ENCODE assay signal across 8 mouse cellular contexts in the genomic region with DNA sequence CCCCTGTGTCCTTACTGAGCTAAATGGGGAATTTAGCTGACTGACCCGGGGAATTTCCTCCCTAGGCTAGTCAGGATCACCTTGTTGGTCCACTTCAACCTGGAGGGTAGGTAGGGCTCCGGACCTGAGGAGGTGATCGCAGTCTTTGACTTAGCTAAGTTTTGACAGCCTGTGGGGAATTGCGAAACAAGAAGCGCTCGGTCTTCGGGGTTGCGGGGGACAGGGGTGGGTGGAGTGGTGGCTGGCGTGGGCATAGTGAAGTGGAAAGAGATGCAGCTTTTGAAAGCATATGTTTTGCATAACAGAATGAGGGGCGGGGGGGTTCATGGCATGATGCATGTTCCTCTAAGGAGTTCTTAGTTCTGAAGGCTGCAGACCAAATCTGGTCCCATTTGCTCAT. TPM values are rescaled to one million over a fixed set of nuclear protein-coding genes. Genes with fewer than 3 reads are reported as not detected.
DNase-seq lines count a peak whose midpoint lies in the region; ATAC-seq and TF ChIP-seq lines count a peak whose summit lies in the region.

No protein-coding gene starts in this region.

- H3K4me2 ChIP-seq in kidney, embryonic 14.5 days (replicated peaks; ENCODE audit: low read depth, low read length): peak overlapping the region; percentile 93
- H3K4me2 ChIP-seq in heart, embryonic 12.5 days: peak overlapping the region; percentile 94
- peak overlapping the region; percentile 69 for H3K4me2 ChIP-seq in midbrain, embryonic 15.5 days

- peaks cover 2% of the 10 kb centered on the region; the same call in 1 of the 2 replicates for H3K79me2 ChIP-seq in liver, adult 2 months (ENCODE audit: control insufficient read depth, insufficient read depth, low read length)

- 4% methylated on average over 10 of the region's 10 CpGs for WGBS in kidney, embryonic 14.5 days
- WGBS in heart, embryonic 12.5 days: 2% methylated on average over 10 of the region's 10 CpGs
- 1% methylated on average over 10 of the region's 10 CpGs for WGBS in liver, adult 2 months
- WGBS in midbrain, embryonic 15.5 days: 3% methylated on average over 10 of the region's 10 CpGs

- peak overlapping the region; percentile 77 for H3K9ac ChIP-seq in kidney, embryonic 14.5 days (ENCODE audit: low read depth, low read length)
- H3K9ac ChIP-seq in heart, embryonic 12.5 days: peak overlapping the region; percentile 74
- peak overlapping the region; percentile 83 for H3K9ac ChIP-seq in liver, adult 2 months (ENCODE audit: low read depth, low read length)
- peak overlapping the region; percentile 65 for H3K9ac ChIP-seq in midbrain, embryonic 15.5 days

- TF ChIP-seq CTCF in bone marrow macrophage, adult 2 months (IDR thresholded peaks at IDR 0.05; ENCODE audit: low read depth, low read length): no peak
- no peak for TF ChIP-seq CTCF in liver, adult 2 months (IDR thresholded peaks at IDR 0.05; ENCODE audit: low read depth, low read length)

- no peak overlapping the region for H3K27ac ChIP-seq in kidney, embryonic 14.5 days (ENCODE audit: low read depth, low read length)
- peak overlapping the region; percentile 86 for H3K27ac ChIP-seq in bone marrow macrophage, adult 2 months (ENCODE audit: insufficient read depth, low read depth, low read length)
- H3K27ac ChIP-seq in heart, embryonic 12.5 days (ENCODE audit: poor library complexity, severe bottlenecking): peak overlapping the region; percentile 85
- H3K27ac ChIP-seq in liver, adult 2 months (replicated peaks; ENCODE audit: insufficient read depth, low read depth, low read length): peak overlapping the region; percentile 84
- H3K27ac ChIP-seq in midbrain, embryonic 15.5 days: 0 out of 2 replicates have a peak overlapping the region, but pooled peaks have one; percentile 84

- no peak for TF ChIP-seq POLR2A in bone marrow macrophage, adult 2 months (IDR thresholded peaks at IDR 0.05; ENCODE audit: borderline replicate concordance, low read depth, low read length)
- TF ChIP-seq POLR2A in liver, adult 2 months (IDR thresholded peaks at IDR 0.05; ENCODE audit: extremely low read depth, insufficient read depth, low read length): no peak

- H3K27me3 ChIP-seq in kidney, embryonic 14.5 days (ENCODE audit: control insufficient read depth, insufficient read depth, low read length): no peaks in the 10 kb centered on the region
- no peaks in the 10 kb centered on the region for H3K27me3 ChIP-seq in heart, embryonic 12.5 days (replicated peaks)
- no peaks in the 10 kb centered on the region for H3K27me3 ChIP-seq in liver, adult 2 months (ENCODE audit: control insufficient read depth, insufficient read depth, low read length)
- no peaks in the 10 kb centered on the region for H3K27me3 ChIP-seq in midbrain, embryonic 15.5 days (replicated peaks)

- peaks cover 19% of the 10 kb centered on the region; the same call in 1 of the 2 replicates for H3K36me3 ChIP-seq in kidney, embryonic 14.5 days (ENCODE audit: control insufficient read depth, insufficient read depth, low read length)
- peaks cover 35% of the 10 kb centered on the region for H3K36me3 ChIP-seq in heart, embryonic 12.5 days
- H3K36me3 ChIP-seq in liver, adult 2 months (ENCODE audit: control insufficient read depth, insufficient read depth, low read length): peaks cover 17% of the 10 kb centered on the region
- H3K36me3 ChIP-seq in midbrain, embryonic 15.5 days (replicated peaks): no peaks in the 10 kb centered on the region

- no peak; the same call in 1 of the 2 replicates for ATAC-seq in kidney, embryonic 14.5 days (ENCODE audit: low FRiP score, low TSS enrichment)
- no peak for ATAC-seq in heart, embryonic 12.5 days (ENCODE audit: insufficient number of reproducible peaks, low FRiP score)
- no peak for ATAC-seq in midbrain, embryonic 15.5 days (replicated peaks)

- no peaks in the 10 kb centered on the region for H3K9me3 ChIP-seq in kidney, embryonic 14.5 days (ENCODE audit: control insufficient read depth, low read length)
- no peaks in the 10 kb centered on the region for H3K9me3 ChIP-seq in heart, embryonic 12.5 days (replicated peaks)
- H3K9me3 ChIP-seq in midbrain, embryonic 15.5 days: no peaks in the 10 kb centered on the region

- DNase-seq in kidney, adult 18-20 months: no peak
- no peak for DNase-seq in liver, adult 2 months (ENCODE audit: extremely low read depth, low read depth, low spot score)
- DNase-seq in retina, postnatal 1 day: no peak
- no peak for DNase-seq in retina, embryonic 14.5 days (ENCODE audit: low spot score)

- 0 out of 2 replicates have a peak, but pooled peaks cover 3% of the 10 kb centered on the region for H3K4me1 ChIP-seq in kidney, embryonic 14.5 days (ENCODE audit: control insufficient read depth, insufficient read depth, low read length)
- peaks cover 14% of the 10 kb centered on the region for H3K4me1 ChIP-seq in bone marrow macrophage, adult 2 months (ENCODE audit: control insufficient read depth, insufficient read depth, low read length)
- 0 out of 2 replicates have a peak, but pooled peaks cover 6% of the 10 kb centered on the region for H3K4me1 ChIP-seq in heart, embryonic 12.5 days (replicated peaks)
- peaks cover 7% of the 10 kb centered on the region for H3K4me1 ChIP-seq in liver, adult 2 months (ENCODE audit: control insufficient read depth, insufficient read depth, low read length)
- peaks cover 12% of the 10 kb centered on the region for H3K4me1 ChIP-seq in midbrain, embryonic 15.5 days

- peak overlapping the region; percentile 71 for H3K4me3 ChIP-seq in kidney, embryonic 14.5 days (ENCODE audit: low read length)
- peak overlapping the region; percentile 79 for H3K4me3 ChIP-seq in bone marrow macrophage, adult 2 months (ENCODE audit: insufficient read depth, low read length)
- H3K4me3 ChIP-seq in heart, embryonic 12.5 days: peak overlapping the region; percentile 58
- peak overlapping the region; percentile 68 for H3K4me3 ChIP-seq in liver, adult 2 months (ENCODE audit: insufficient read depth, low read depth, low read length)
- peak overlapping the region; percentile 75 for H3K4me3 ChIP-seq in midbrain, embryonic 15.5 days

RNA-seq across cellular contexts. Expression of a gene that starts 0.8 kb away (rescaled TPM):
- polyA plus RNA-seq in kidney, embryonic 14.5 days (2014; fragmentation: Nextera tagmentation; extraction: Ambion mirVana): 26.5 and 38.3 TPM in 2 replicates
- 53.5 and 58.2 TPM in 2 replicates for polyA plus RNA-seq in bone marrow macrophage, adult 2 months (2012; ENCODE audit: insufficient read depth, insufficient read length, missing spikeins)
- polyA plus RNA-seq in heart, embryonic 12.5 days (2016; fragmentation: Nextera tagmentation; extraction: Ambion mirVana): 31.0 TPM in 2 replicates
- 30.3 and 41.9 TPM in 2 replicates for total RNA-seq in liver, adult 2 months (2014; rRNA removed)
- 17.2 and 20.2 TPM in 2 replicates for polyA plus RNA-seq in liver, adult 2 months (2012; rRNA removed)
- polyA plus RNA-seq in midbrain, embryonic 15.5 days (2015; fragmentation: Nextera tagmentation; extraction: Ambion mirVana): 11.6 and 12.1 TPM in 2 replicates

RNA-seq across cellular contexts. Expression of a gene that starts 24.0 kb away (rescaled TPM):
- polyA plus RNA-seq in kidney, embryonic 14.5 days (2014; fragmentation: Nextera tagmentation; extraction: Ambion mirVana): not detected in 2 replicates
- 1.6 and 1.9 TPM in 2 replicates for polyA plus RNA-seq in bone marrow macrophage, adult 2 months (2012; ENCODE audit: insufficient read depth, insufficient read length, missing spikeins)
- not detected in 2 replicates for polyA plus RNA-seq in heart, embryonic 12.5 days (2016; fragmentation: Nextera tagmentation; extraction: Ambion mirVana)
- 0.07 and 0.09 TPM in 2 replicates for total RNA-seq in liver, adult 2 months (2014; rRNA removed)
- 0.07 TPM in 1 of 2 replicates, not detected in the other for polyA plus RNA-seq in liver, adult 2 months (2012; rRNA removed)
- 0.13 TPM in 1 of 2 replicates, not detected in the other for polyA plus RNA-seq in midbrain, embryonic 15.5 days (2015; fragmentation: Nextera tagmentation; extraction: Ambion mirVana)

RNA-seq across cellular contexts. Expression of a gene that starts 28.6 kb away (rescaled TPM):
- 24.0 and 35.6 TPM in 2 replicates for polyA plus RNA-seq in kidney, embryonic 14.5 days (2014; fragmentation: Nextera tagmentation; extraction: Ambion mirVana)
- polyA plus RNA-seq in bone marrow macrophage, adult 2 months (2012; ENCODE audit: insufficient read depth, insufficient read length, missing spikeins): 69.0 and 80.2 TPM in 2 replicates
- 26.5 and 28.3 TPM in 2 replicates for polyA plus RNA-seq in heart, embryonic 12.5 days (2016; fragmentation: Nextera tagmentation; extraction: Ambion mirVana)
- total RNA-seq in liver, adult 2 months (2014; rRNA removed): 51.0 and 51.1 TPM in 2 replicates
- 25.6 and 27.9 TPM in 2 replicates for polyA plus RNA-seq in liver, adult 2 months (2012; rRNA removed)
- 21.4 and 22.0 TPM in 2 replicates for polyA plus RNA-seq in midbrain, embryonic 15.5 days (2015; fragmentation: Nextera tagmentation; extraction: Ambion mirVana)
